In the genomic region with DNA sequence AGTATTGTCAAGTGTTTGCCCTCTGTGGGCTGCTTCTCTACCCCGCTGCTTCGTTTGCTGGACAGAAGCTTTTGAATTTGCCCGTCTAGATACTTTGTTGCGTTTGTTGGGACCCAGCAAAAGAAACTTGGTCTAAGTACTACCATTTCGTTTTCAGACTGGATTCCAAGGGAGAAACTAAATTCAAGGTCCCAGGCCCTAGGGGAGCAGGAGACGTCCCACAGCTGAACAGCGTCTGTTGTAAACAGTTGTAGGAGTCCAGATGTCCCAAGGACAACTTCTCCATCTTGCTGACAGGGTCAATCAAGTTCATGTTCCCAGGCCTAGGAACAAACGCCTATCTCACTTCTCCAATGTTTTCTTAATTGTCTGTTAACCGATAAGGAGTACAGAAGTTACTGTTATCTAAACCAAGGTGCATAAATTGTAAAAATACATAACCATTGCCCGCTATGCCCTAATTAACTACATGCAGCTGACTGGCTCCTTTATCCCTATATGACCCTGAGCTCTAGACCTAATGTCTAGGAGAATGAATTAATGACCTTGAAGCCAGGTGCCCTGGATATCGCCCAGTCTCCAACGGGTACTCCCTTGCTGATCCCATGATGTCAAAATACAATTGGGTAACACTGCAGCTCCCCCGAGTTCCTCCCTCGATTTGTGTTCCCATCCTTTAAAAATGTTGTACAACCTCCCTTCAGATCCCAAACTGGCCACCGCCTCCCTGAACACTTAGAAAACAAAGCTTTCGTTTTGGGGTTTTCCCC, we compare ENCODE assay signal across 24 mouse cellular contexts. TPM values are rescaled to one million over a fixed set of nuclear protein-coding genes. Genes with fewer than 3 reads are reported as not detected.
DNase-seq lines count a peak whose midpoint lies in the region; ATAC-seq and TF ChIP-seq lines count a peak whose summit lies in the region.
"Had no signal": no experiment of that assay in that cellular context is flagged by ENCODE, and none has a peak within 500 bp of the region (broad histone marks: within the 10 kb centered on the region; RNA-seq: fewer than 3 reads in every experiment).

No protein-coding gene starts in this region.

- 0 out of 2 replicates have a peak, but pooled peaks cover 3% of the 10 kb centered on the region for H3K4me1 ChIP-seq in liver, adult 2 months (ENCODE audit: control insufficient read depth, insufficient read depth, low read length)
- H3K4me1 ChIP-seq in liver, embryonic 11.5 days (replicated peaks; ENCODE audit: control insufficient read depth, insufficient read depth, low read length): no peaks in the 10 kb centered on the region

- no peaks in the 10 kb centered on the region for H3K36me3 ChIP-seq in liver, adult 2 months (ENCODE audit: control insufficient read depth, insufficient read depth, low read length)
- no peaks in the 10 kb centered on the region for H3K36me3 ChIP-seq in liver, embryonic 11.5 days (ENCODE audit: control insufficient read depth, insufficient read depth, low read length)
- H3K36me3 ChIP-seq: embryonic facial prominence, embryonic 13.5 days; hindbrain, embryonic 13.5 days had no signal

- no peak overlapping the region for H3K27ac ChIP-seq in liver, adult 2 months (replicated peaks; ENCODE audit: insufficient read depth, low read depth, low read length)
- no peak overlapping the region for H3K27ac ChIP-seq in liver, embryonic 11.5 days (ENCODE audit: low read depth, low read length)
- H3K27ac ChIP-seq: embryonic facial prominence, embryonic 13.5 days; forebrain, embryonic 13.5 days; gastrocnemius, adult 2 months; hindbrain, embryonic 13.5 days; hindbrain, postnatal 0 days had no signal

- H3K4me3 ChIP-seq in liver, adult 2 months (ENCODE audit: insufficient read depth, low read depth, low read length): no peak overlapping the region
- no peak overlapping the region for H3K4me3 ChIP-seq in liver, embryonic 11.5 days (ENCODE audit: low read depth, low read length)
- H3K4me3 ChIP-seq: embryonic facial prominence, embryonic 13.5 days; forebrain, embryonic 13.5 days; gastrocnemius, adult 2 months; hindbrain, embryonic 13.5 days had no signal

- peak; percentile 15 for DNase-seq in liver, adult 2 months (ENCODE audit: extremely low read depth, low read depth, low spot score)
- DNase-seq in liver, embryonic 11.5 days (ENCODE audit: low spot score): no peak
- peak; percentile 32 for DNase-seq in ovary, adult 18-20 months (ENCODE audit: low spot score)
- no peak for DNase-seq in ovary, postnatal 36 days (ENCODE audit: low spot score)
- peak; percentile 80 for DNase-seq in testis, postnatal 14 days (ENCODE audit: low spot score)
- DNase-seq in frontal cortex, adult 2 months (ENCODE audit: extremely low spot score in 1 of 2, low spot score in 1 of 2): no peak
- no peak for DNase-seq in urinary bladder, postnatal 10 days (ENCODE audit: low spot score)
- DNase-seq: adrenal gland, postnatal 10 days; cerebellum, adult 18-20 months; cerebellum, adult 9-11 months; cerebellum, postnatal 36 days; forebrain, postnatal 0 days; gastrocnemius, adult 2 months; gastrocnemius, postnatal 25 days; heart, postnatal 10 days had no signal

- no peak overlapping the region for H3K9ac ChIP-seq in liver, adult 2 months (ENCODE audit: low read depth, low read length)
- no peak overlapping the region for H3K9ac ChIP-seq in liver, embryonic 11.5 days (ENCODE audit: low read depth, low read length)
- H3K9ac ChIP-seq: embryonic facial prominence, embryonic 13.5 days; forebrain, embryonic 13.5 days; forebrain, postnatal 0 days; hindbrain, embryonic 13.5 days had no signal

- H3K27me3 ChIP-seq in liver, adult 2 months (ENCODE audit: control insufficient read depth, insufficient read depth, low read length): no peaks in the 10 kb centered on the region
- no peaks in the 10 kb centered on the region for H3K27me3 ChIP-seq in liver, embryonic 11.5 days (replicated peaks; ENCODE audit: control insufficient read depth, insufficient read depth, low read length)
- H3K27me3 ChIP-seq: embryonic facial prominence, embryonic 13.5 days; forebrain, embryonic 13.5 days; hindbrain, embryonic 13.5 days had no signal

- no peaks in the 10 kb centered on the region for H3K9me3 ChIP-seq in liver, embryonic 11.5 days (ENCODE audit: control insufficient read depth, low read length)
- H3K9me3 ChIP-seq: embryonic facial prominence, embryonic 13.5 days; forebrain, embryonic 13.5 days; hindbrain, embryonic 13.5 days had no signal

- no peaks in the 10 kb centered on the region for H3K79me2 ChIP-seq in liver, adult 2 months (ENCODE audit: control insufficient read depth, insufficient read depth, low read length)

- no peak overlapping the region for H3K4me2 ChIP-seq in liver, embryonic 11.5 days
- H3K4me2 ChIP-seq: embryonic facial prominence, embryonic 13.5 days; forebrain, embryonic 13.5 days; hindbrain, embryonic 13.5 days had no signal

- WGBS in liver, adult 2 months: 74% methylated on average over 16 of the region's 16 CpGs
- 72% methylated on average over 16 of the region's 16 CpGs for WGBS in liver, embryonic 11.5 days

- TF ChIP-seq POLR2A in liver, adult 2 months (IDR thresholded peaks at IDR 0.05; ENCODE audit: extremely low read depth, insufficient read depth, low read length): no peak

- ATAC-seq in liver, embryonic 11.5 days (replicated peaks; ENCODE audit: low FRiP score): no peak
- peak; percentile 50; the same call in 1 of the 2 replicates for ATAC-seq in megakaryocyte-erythroid progenitor cell, adult 5-6 weeks (replicated peaks; ENCODE audit: low FRiP score, low TSS enrichment, poor library complexity, severe bottlenecking)
- ATAC-seq: forebrain, embryonic 13.5 days; forebrain, postnatal 0 days; hindbrain, postnatal 0 days had no signal

- TF ChIP-seq CTCF in liver, adult 2 months (IDR thresholded peaks at IDR 0.05; ENCODE audit: low read depth, low read length): no peak

RNA-seq across cellular contexts. Expression of a gene that starts 3.2 kb away (rescaled TPM):
- not detected in 2 replicates for total RNA-seq in liver, adult 2 months (2014; rRNA removed)
- polyA plus RNA-seq in liver, adult 2 months (2012; rRNA removed): not detected in 2 replicates
- not detected in 2 replicates for polyA plus RNA-seq in liver, embryonic 11.5 days (2014; fragmentation: Nextera tagmentation; extraction: Ambion mirVana)
- not detected in 2 replicates for total RNA-seq in megakaryocyte-erythroid progenitor cell, adult 5-6 weeks (2014; fragmentation: Nextera tagmentation)
- total RNA-seq in megakaryocyte-erythroid progenitor cell, adult 5-6 weeks (2017): not detected in 2 replicates
- polyA plus RNA-seq in frontal cortex, adult 2 months (2012; rRNA removed): not detected in 2 replicates
- total RNA-seq: adrenal gland, postnatal 10 days; CH12.LX; forebrain, postnatal 0 days; gastrocnemius, adult 2 months; gastrocnemius, postnatal 25 days; granulocyte monocyte progenitor cell, adult 5-6 weeks; heart, postnatal 10 days; hematopoietic stem cell, adult 5-6 weeks; hindbrain, postnatal 0 days had no signal
- polyA plus RNA-seq: embryonic facial prominence, embryonic 13.5 days; forebrain, embryonic 13.5 days; forebrain, postnatal 0 days; heart, embryonic 14.5 days; hindbrain, embryonic 13.5 days; hindbrain, postnatal 0 days had no signal

RNA-seq across cellular contexts. Expression of a gene that starts 7.8 kb away (rescaled TPM):
- total RNA-seq in liver, adult 2 months (2014; rRNA removed): not detected in 2 replicates
- polyA plus RNA-seq in liver, adult 2 months (2012; rRNA removed): not detected in 2 replicates
- not detected in 2 replicates for polyA plus RNA-seq in liver, embryonic 11.5 days (2014; fragmentation: Nextera tagmentation; extraction: Ambion mirVana)
- not detected in 2 replicates for total RNA-seq in megakaryocyte-erythroid progenitor cell, adult 5-6 weeks (2014; fragmentation: Nextera tagmentation)
- total RNA-seq in megakaryocyte-erythroid progenitor cell, adult 5-6 weeks (2017): not detected in 2 replicates
- polyA plus RNA-seq in frontal cortex, adult 2 months (2012; rRNA removed): not detected in 2 replicates
- total RNA-seq: adrenal gland, postnatal 10 days; CH12.LX; forebrain, postnatal 0 days; gastrocnemius, adult 2 months; gastrocnemius, postnatal 25 days; granulocyte monocyte progenitor cell, adult 5-6 weeks; heart, postnatal 10 days; hematopoietic stem cell, adult 5-6 weeks; hindbrain, postnatal 0 days had no signal
- polyA plus RNA-seq: embryonic facial prominence, embryonic 13.5 days; forebrain, embryonic 13.5 days; forebrain, postnatal 0 days; hindbrain, embryonic 13.5 days; hindbrain, postnatal 0 days had no signal

RNA-seq across cellular contexts. Expression of a gene that starts 20.7 kb away (rescaled TPM):
- total RNA-seq in liver, adult 2 months (2014; rRNA removed): not detected in 2 replicates
- not detected in 2 replicates for polyA plus RNA-seq in liver, adult 2 months (2012; rRNA removed)
- polyA plus RNA-seq in liver, embryonic 11.5 days (2014; fragmentation: Nextera tagmentation; extraction: Ambion mirVana): not detected in 2 replicates
- total RNA-seq in megakaryocyte-erythroid progenitor cell, adult 5-6 weeks (2014; fragmentation: Nextera tagmentation): not detected in 2 replicates
- not detected in 2 replicates for total RNA-seq in megakaryocyte-erythroid progenitor cell, adult 5-6 weeks (2017)
- not detected in 2 replicates for polyA plus RNA-seq in frontal cortex, adult 2 months (2012; rRNA removed)
- total RNA-seq: adrenal gland, postnatal 10 days; CH12.LX; forebrain, postnatal 0 days; gastrocnemius, adult 2 months; gastrocnemius, postnatal 25 days; granulocyte monocyte progenitor cell, adult 5-6 weeks; heart, postnatal 10 days; hematopoietic stem cell, adult 5-6 weeks; hindbrain, postnatal 0 days had no signal
- polyA plus RNA-seq: embryonic facial prominence, embryonic 13.5 days; forebrain, embryonic 13.5 days; forebrain, postnatal 0 days; heart, embryonic 14.5 days; hindbrain, embryonic 13.5 days; hindbrain, postnatal 0 days had no signal

RNA-seq across cellular contexts. Expression of a gene that starts 21.2 kb away (rescaled TPM):
- total RNA-seq in liver, adult 2 months (2014; rRNA removed): not detected in 2 replicates
- polyA plus RNA-seq in liver, adult 2 months (2012; rRNA removed): not detected in 2 replicates
- not detected in 2 replicates for polyA plus RNA-seq in liver, embryonic 11.5 days (2014; fragmentation: Nextera tagmentation; extraction: Ambion mirVana)
- not detected in 2 replicates for total RNA-seq in megakaryocyte-erythroid progenitor cell, adult 5-6 weeks (2014; fragmentation: Nextera tagmentation)
- total RNA-seq in megakaryocyte-erythroid progenitor cell, adult 5-6 weeks (2017): not detected in 2 replicates
- polyA plus RNA-seq in frontal cortex, adult 2 months (2012; rRNA removed): not detected in 2 replicates
- total RNA-seq: adrenal gland, postnatal 10 days; CH12.LX; forebrain, postnatal 0 days; gastrocnemius, adult 2 months; gastrocnemius, postnatal 25 days; granulocyte monocyte progenitor cell, adult 5-6 weeks; heart, postnatal 10 days; hematopoietic stem cell, adult 5-6 weeks; hindbrain, postnatal 0 days had no signal
- polyA plus RNA-seq: embryonic facial prominence, embryonic 13.5 days; forebrain, embryonic 13.5 days; forebrain, postnatal 0 days; heart, embryonic 14.5 days; hindbrain, embryonic 13.5 days; hindbrain, postnatal 0 days had no signal

RNA-seq across cellular contexts. Expression of a gene that starts 21.3 kb away (rescaled TPM):
- not detected in 2 replicates for total RNA-seq in liver, adult 2 months (2014; rRNA removed)
- polyA plus RNA-seq in liver, adult 2 months (2012; rRNA removed): not detected in 2 replicates
- polyA plus RNA-seq in liver, embryonic 11.5 days (2014; fragmentation: Nextera tagmentation; extraction: Ambion mirVana): not detected in 2 replicates
- not detected in 2 replicates for total RNA-seq in megakaryocyte-erythroid progenitor cell, adult 5-6 weeks (2014; fragmentation: Nextera tagmentation)
- not detected in 2 replicates for total RNA-seq in megakaryocyte-erythroid progenitor cell, adult 5-6 weeks (2017)
- not detected in 2 replicates for polyA plus RNA-seq in frontal cortex, adult 2 months (2012; rRNA removed)
- total RNA-seq: adrenal gland, postnatal 10 days; CH12.LX; forebrain, postnatal 0 days; gastrocnemius, adult 2 months; gastrocnemius, postnatal 25 days; granulocyte monocyte progenitor cell, adult 5-6 weeks; heart, postnatal 10 days; hematopoietic stem cell, adult 5-6 weeks; hindbrain, postnatal 0 days had no signal
- polyA plus RNA-seq: embryonic facial prominence, embryonic 13.5 days; forebrain, embryonic 13.5 days; forebrain, postnatal 0 days; heart, embryonic 14.5 days; hindbrain, embryonic 13.5 days had no signal

Comparison
In these comparisons a context has a peak if more than half of its experiments do, and no peak if none do; other contexts are left out.
1. DNase-seq: peak in liver, adult 2 months (single experiment), ovary, adult 18-20 months (single experiment) and testis, postnatal 14 days (single experiment); none in liver, embryonic 11.5 days (single experiment), ovary, postnatal 36 days (single experiment), frontal cortex, adult 2 months (0 of 2) and urinary bladder, postnatal 10 days (single experiment).